20 mouse cellular contexts compared by ENCODE assay signal in genomic region chr11:16978161-16978707, GRCm38 (mm10). TPM values are rescaled to one million over a fixed set of nuclear protein-coding genes. Genes with fewer than 3 reads are reported as not detected.
DNase-seq lines count a peak whose midpoint lies in the region; ATAC-seq and TF ChIP-seq lines count a peak whose summit lies in the region.
"Had no signal": no experiment of that assay in that cellular context is flagged by ENCODE, and none has a peak within 500 bp of the region (broad histone marks: within the 10 kb centered on the region; RNA-seq: fewer than 3 reads in every experiment).

No protein-coding gene starts in this region.

- H3K36me3 ChIP-seq in MEL (ENCODE audit: control insufficient read depth in 1 of 2, insufficient read depth in 2 of 2, low read length in 2 of 2): peaks cover 39 to 67% of the 10 kb centered on the region in 2 experiments
- H3K36me3 ChIP-seq in liver, postnatal 0 days (replicated peaks; ENCODE audit: insufficient read depth, low read length): no peaks in the 10 kb centered on the region
- 0 out of 2 replicates have a peak, but pooled peaks cover 2% of the 10 kb centered on the region for H3K36me3 ChIP-seq in small intestine, adult 2 months (ENCODE audit: control insufficient read depth, insufficient read depth, low read length)
- H3K36me3 ChIP-seq: embryonic facial prominence, embryonic 10.5 days; forebrain, embryonic 12.5 days; heart, embryonic 13.5 days; intestine, embryonic 15.5 days; limb, embryonic 15.5 days; midbrain, embryonic 15.5 days; stomach, embryonic 15.5 days had no signal

- peak; percentile 53 for DNase-seq in lung, postnatal 36 days
- DNase-seq in lung, postnatal 4 days: no peak
- DNase-seq in MEL (ENCODE audit: low read depth, low spot score): peak; percentile 81
- no peak for DNase-seq in liver, postnatal 0 days
- no peak for DNase-seq in adrenal gland, adult 18-20 months (ENCODE audit: low spot score in 2 of 2)
- no peak for DNase-seq in thymus, postnatal 0 days (ENCODE audit: low spot score)
- no peak for DNase-seq in adrenal gland, adult 8-10 months
- DNase-seq: kidney, adult 9 months; lung, embryonic 14.5 days; retina, postnatal 1 day; right cerebral cortex, postnatal 4 days had no signal

- TF ChIP-seq POLR2A in MEL (IDR thresholded peaks at IDR 0.05; ENCODE audit: control insufficient read depth in 1 of 2, insufficient read depth in 1 of 2, low read depth in 1 of 2, low read length in 2 of 2, poor library complexity in 1 of 2): no peak; a peak in 1 of 4 replicates
- TF ChIP-seq POLR2A in small intestine, adult 2 months (IDR thresholded peaks at IDR 0.05; ENCODE audit: low read depth, low read length): no peak

- H3K4me2 ChIP-seq in liver, postnatal 0 days (ENCODE audit: low read depth, low read length): no peak overlapping the region
- H3K4me2 ChIP-seq: forebrain, embryonic 12.5 days; heart, embryonic 13.5 days; hindbrain, embryonic 14.5 days; intestine, embryonic 15.5 days; limb, embryonic 15.5 days; lung, embryonic 14.5 days; midbrain, embryonic 15.5 days; stomach, embryonic 15.5 days had no signal

- H3K4me3 ChIP-seq in MEL (ENCODE audit: control insufficient read depth in 1 of 2, insufficient read depth in 1 of 2, low read depth in 2 of 2, low read length in 2 of 2): no peak overlapping the region
- no peak overlapping the region for H3K4me3 ChIP-seq in liver, postnatal 0 days (ENCODE audit: low read depth, low read length)
- no peak overlapping the region for H3K4me3 ChIP-seq in small intestine, adult 2 months (ENCODE audit: low read depth, low read length)
- H3K4me3 ChIP-seq: embryonic facial prominence, embryonic 10.5 days; forebrain, embryonic 12.5 days; heart, embryonic 13.5 days; intestine, embryonic 15.5 days; limb, embryonic 15.5 days; midbrain, embryonic 15.5 days; stomach, embryonic 15.5 days had no signal

- peak overlapping the region; percentile 97 for H3K27ac ChIP-seq in MEL (ENCODE audit: control insufficient read depth, low read depth, low read length)
- 0 out of 2 replicates have a peak overlapping the region, but pooled peaks have one; percentile 18 for H3K27ac ChIP-seq in liver, postnatal 0 days (ENCODE audit: low read depth)
- H3K27ac ChIP-seq in small intestine, adult 2 months (ENCODE audit: insufficient read depth, low read depth, low read length): peak overlapping the region; percentile 43; the same call in 1 of the 2 replicates
- H3K27ac ChIP-seq: embryonic facial prominence, embryonic 10.5 days; forebrain, embryonic 12.5 days; hindbrain, embryonic 14.5 days; intestine, embryonic 15.5 days; limb, embryonic 15.5 days; midbrain, embryonic 15.5 days; stomach, embryonic 15.5 days had no signal

- H3K27me3 ChIP-seq in MEL (ENCODE audit: control insufficient read depth in 1 of 2, insufficient read depth in 2 of 2, low read length in 2 of 2): no peaks in the 10 kb centered on the region
- no peaks in the 10 kb centered on the region for H3K27me3 ChIP-seq in liver, postnatal 0 days (ENCODE audit: insufficient read depth, low read length)
- H3K27me3 ChIP-seq in small intestine, adult 2 months (ENCODE audit: control insufficient read depth, insufficient read depth, low read length): no peaks in the 10 kb centered on the region
- H3K27me3 ChIP-seq: forebrain, embryonic 12.5 days; heart, embryonic 13.5 days; intestine, embryonic 15.5 days; limb, embryonic 15.5 days; midbrain, embryonic 15.5 days; stomach, embryonic 15.5 days had no signal

- H3K9me3 ChIP-seq in MEL (replicated peaks; ENCODE audit: insufficient read depth, low read length): no peaks in the 10 kb centered on the region
- H3K9me3 ChIP-seq in liver, postnatal 0 days (ENCODE audit: low read length): no peaks in the 10 kb centered on the region
- H3K9me3 ChIP-seq: embryonic facial prominence, embryonic 10.5 days; forebrain, embryonic 12.5 days; heart, embryonic 13.5 days; intestine, embryonic 15.5 days; limb, embryonic 15.5 days; midbrain, embryonic 15.5 days; stomach, embryonic 15.5 days had no signal

- peak; percentile 66 to 67; a peak in 3 of 4 replicates for TF ChIP-seq EP300 in MEL (IDR thresholded peaks at IDR 0.05; ENCODE audit: low read depth in 1 of 2, low read length in 2 of 2)
- no peak for TF ChIP-seq EP300 in liver, postnatal 0 days (IDR thresholded peaks at IDR 0.05; ENCODE audit: low read depth)

- H3K4me1 ChIP-seq in MEL (ENCODE audit: control insufficient read depth in 1 of 2, insufficient read depth in 2 of 2, low read length in 2 of 2): peaks cover 17 to 31% of the 10 kb centered on the region in 2 experiments
- peaks cover 7% of the 10 kb centered on the region for H3K4me1 ChIP-seq in liver, postnatal 0 days (ENCODE audit: insufficient read depth)
- H3K4me1 ChIP-seq in small intestine, adult 2 months (ENCODE audit: control insufficient read depth, insufficient read depth, insufficient read length, low read length): peaks cover 8% of the 10 kb centered on the region
- H3K4me1 ChIP-seq: embryonic facial prominence, embryonic 10.5 days; intestine, embryonic 15.5 days; limb, embryonic 15.5 days; midbrain, embryonic 15.5 days; stomach, embryonic 15.5 days had no signal

- 43% methylated on average over 5 of the region's 5 CpGs for WGBS in liver, postnatal 0 days (ENCODE audit: insufficient replicate concordance)
- WGBS in small intestine, adult 2 months: 44% methylated on average over 5 of the region's 5 CpGs

- H3K79me2 ChIP-seq in MEL (ENCODE audit: control insufficient read depth, insufficient read depth, low read length, poor library complexity): no peaks in the 10 kb centered on the region

- no peak for TF ChIP-seq RAD21 in MEL (IDR thresholded peaks at IDR 0.05; ENCODE audit: low read depth, low read length)

- no peak for TF ChIP-seq CTCF in MEL (IDR thresholded peaks at IDR 0.05 in 2 of 3, conservative IDR thresholded peaks at IDR 0.05 in 1 of 3; ENCODE audit: control insufficient read depth in 1 of 3, insufficient read depth in 1 of 3, low read depth in 2 of 3, low read length in 3 of 3, poor library complexity in 1 of 3, severe bottlenecking in 1 of 3)
- TF ChIP-seq CTCF in liver, postnatal 0 days (IDR thresholded peaks at IDR 0.05; ENCODE audit: low read depth): no peak
- no peak for TF ChIP-seq CTCF in small intestine, adult 2 months (IDR thresholded peaks at IDR 0.05; ENCODE audit: extremely low read depth, insufficient read length, insufficient replicate concordance, low read depth, low read length)

- H3K9ac ChIP-seq in MEL (ENCODE audit: control insufficient read depth, low read depth, low read length, poor library complexity, severe bottlenecking): no peak overlapping the region
- no peak overlapping the region for H3K9ac ChIP-seq in liver, postnatal 0 days (replicated peaks)
- H3K9ac ChIP-seq: forebrain, embryonic 12.5 days; heart, embryonic 13.5 days; hindbrain, embryonic 14.5 days; intestine, embryonic 15.5 days; limb, embryonic 15.5 days; lung, embryonic 14.5 days; midbrain, embryonic 15.5 days; stomach, embryonic 15.5 days had no signal

- ATAC-seq in liver, postnatal 0 days: no peak
- ATAC-seq: midbrain, embryonic 15.5 days had no signal

TF ChIP-seq in MEL, 35 proteins besides CTCF, POLR2A, EP300 and RAD21:
- TF ChIP-seq SIN3A (IDR thresholded peaks at IDR 0.05; ENCODE audit: low read length): peak; percentile 58
- TF ChIP-seq RCOR1 (IDR thresholded peaks at IDR 0.05; ENCODE audit: low read depth, low read length): peak; percentile 97
- TF ChIP-seq MXI1 (IDR thresholded peaks at IDR 0.05; ENCODE audit: low read depth, low read length): peak; percentile 42; the same call in 1 of the 2 replicates
- no peak for TF ChIP-seq MAX (IDR thresholded peaks at IDR 0.05; ENCODE audit: low read length)
- TF ChIP-seq ETS1 (IDR thresholded peaks at IDR 0.05; ENCODE audit: low read depth, low read length): peak; percentile 81; the same call in 1 of the 2 replicates
- no peak for TF ChIP-seq TBP (IDR thresholded peaks at IDR 0.05; ENCODE audit: low read depth, low read length)
- 0 out of 2 replicates have a peak, but pooled peaks have one; percentile 9 for TF ChIP-seq ELF1 (IDR thresholded peaks at IDR 0.05; ENCODE audit: low read depth, low read length)
TF ChIP-seq in MEL: peak in this region for 5.

RNA-seq across cellular contexts. Expression of gene Fbxo48, which starts 27.1 kb away (rescaled TPM):
- total RNA-seq in MEL (2012; rRNA removed): 3.4 and 3.7 TPM in 2 replicates
- 1 to 10 TPM in 1 of 2 experiments, not detected in 1; 5.2 TPM for polyA plus RNA-seq in MEL (2012; ENCODE audit: insufficient read depth in 1 of 2, insufficient read length in 2 of 2, low read depth in 1 of 2, low replicate concordance in 2 of 2, missing spikeins in 1 of 2)
- 0.75 TPM in 2 replicates for polyA plus RNA-seq in liver, postnatal 0 days (2015; fragmentation: Nextera tagmentation; extraction: Ambion mirVana)
- polyA plus RNA-seq in small intestine, adult 2 months (2012; rRNA removed): 0.16 and 0.18 TPM in 2 replicates
- under 1 TPM; 0.32 to 0.33 TPM for total RNA-seq in adrenal gland, adult 18-20 months (2021)
- polyA plus RNA-seq in thymus, postnatal 0 days (2015; fragmentation: Nextera tagmentation; extraction: Ambion mirVana): 2.2 and 2.3 TPM in 2 replicates
- under 1 TPM; 0.12 to 0.75 (median 0.35) TPM for total RNA-seq in adrenal gland, adult 8-10 months (2022)

Comparison
In these comparisons a context has a peak if more than half of its experiments do, and no peak if none do; other contexts are left out.
1. DNase-seq: peak in lung, postnatal 36 days (single experiment) and MEL (single experiment); none in lung, postnatal 4 days (0 of 2), liver, postnatal 0 days (single experiment), adrenal gland, adult 18-20 months (0 of 2), thymus, postnatal 0 days (single experiment) and adrenal gland, adult 8-10 months (single experiment).
2. H3K27ac ChIP-seq: peak in every context shown above with its lines; median percentile 97 in MEL; 43 in small intestine, adult 2 months; 18 in liver, postnatal 0 days.